ENCODE assay signal across 13 mouse cellular contexts in genomic region chr7:110715545-110715944, GRCm38 (mm10). TPM values are rescaled to one million over a fixed set of nuclear protein-coding genes. Genes with fewer than 3 reads are reported as not detected.
DNase-seq lines count a peak whose midpoint lies in the region; ATAC-seq and TF ChIP-seq lines count a peak whose summit lies in the region.
"Had no signal": no experiment of that assay in that cellular context is flagged by ENCODE, and none has a peak within 500 bp of the region (broad histone marks: within the 10 kb centered on the region; RNA-seq: fewer than 3 reads in every experiment).

No protein-coding gene starts in this region.

- no peak for TF ChIP-seq POLR2A in testis, adult 2 months (IDR thresholded peaks at IDR 0.05; ENCODE audit: control insufficient read depth, low read depth, low read length)

- H3K4me2 ChIP-seq in liver, embryonic 12.5 days, result no peak overlapping the region
- H3K4me2 ChIP-seq in hindbrain, embryonic 16.5 days (ENCODE audit: low read length), result no peak overlapping the region
- H3K4me2 ChIP-seq: forebrain, embryonic 12.5 days; kidney, embryonic 15.5 days; midbrain, embryonic 12.5 days had no signal

- H3K4me3 ChIP-seq in testis, adult 2 months (ENCODE audit: control insufficient read depth, low read depth, low read length), result no peak overlapping the region
- H3K4me3 ChIP-seq in liver, embryonic 12.5 days, result no peak overlapping the region
- H3K4me3 ChIP-seq in hindbrain, embryonic 16.5 days (ENCODE audit: low read length), result no peak overlapping the region
- H3K4me3 ChIP-seq: forebrain, embryonic 12.5 days; kidney, embryonic 15.5 days; midbrain, embryonic 12.5 days had no signal

- no peak overlapping the region for H3K9ac ChIP-seq in liver, embryonic 12.5 days
- no peak overlapping the region for H3K9ac ChIP-seq in hindbrain, embryonic 16.5 days (ENCODE audit: low read depth, low read length)
- H3K9ac ChIP-seq: forebrain, embryonic 12.5 days; kidney, embryonic 15.5 days; midbrain, embryonic 12.5 days had no signal

- ATAC-seq in liver, embryonic 12.5 days, result no peak
- ATAC-seq in hindbrain, embryonic 16.5 days, result no peak

- no peaks in the 10 kb centered on the region for H3K27me3 ChIP-seq in testis, adult 2 months (ENCODE audit: control insufficient read depth, insufficient read depth, low read length)
- 0 out of 2 replicates have a peak, but pooled peaks cover 11% of the 10 kb centered on the region for H3K27me3 ChIP-seq in liver, embryonic 12.5 days (replicated peaks)
- no peaks in the 10 kb centered on the region for H3K27me3 ChIP-seq in hindbrain, embryonic 16.5 days (replicated peaks; ENCODE audit: control insufficient read depth, insufficient read depth, low read length)
- H3K27me3 ChIP-seq: forebrain, embryonic 12.5 days; kidney, embryonic 15.5 days; midbrain, embryonic 12.5 days had no signal

- H3K4me1 ChIP-seq in testis, adult 2 months (ENCODE audit: control insufficient read depth, insufficient read depth, low read length), result no peaks in the 10 kb centered on the region; the same call in none of the 2 replicates
- no peaks in the 10 kb centered on the region for H3K4me1 ChIP-seq in liver, embryonic 12.5 days
- H3K4me1 ChIP-seq in hindbrain, embryonic 16.5 days (ENCODE audit: control insufficient read depth, insufficient read depth, low read depth, low read length), result no peaks in the 10 kb centered on the region
- H3K4me1 ChIP-seq: forebrain, embryonic 12.5 days; kidney, embryonic 15.5 days; midbrain, embryonic 12.5 days had no signal

- intact Hi-C loops in left cerebral cortex, postnatal 14 days (cut with DNase I), result no loop called here

- H3K36me3 ChIP-seq in testis, adult 2 months (ENCODE audit: control insufficient read depth, insufficient read depth, low read length), result no peaks in the 10 kb centered on the region
- H3K36me3 ChIP-seq in liver, embryonic 12.5 days, result no peaks in the 10 kb centered on the region
- H3K36me3 ChIP-seq in hindbrain, embryonic 16.5 days (ENCODE audit: control insufficient read depth, insufficient read depth, low read length), result no peaks in the 10 kb centered on the region
- H3K36me3 ChIP-seq: forebrain, embryonic 12.5 days; kidney, embryonic 15.5 days; midbrain, embryonic 12.5 days had no signal

- no peak for TF ChIP-seq CTCF in testis, adult 2 months (IDR thresholded peaks at IDR 0.05; ENCODE audit: control insufficient read depth, insufficient read depth, insufficient replicate concordance, low read depth, low read length)

- WGBS in liver, embryonic 12.5 days (ENCODE audit: insufficient replicate concordance), result 59% methylated on average over 6 of the region's 6 CpGs
- 78% methylated on average over 6 of the region's 6 CpGs for WGBS in hindbrain, embryonic 16.5 days

- H3K9me3 ChIP-seq in liver, embryonic 12.5 days (replicated peaks), result no peaks in the 10 kb centered on the region; the same call in 1 of the 2 replicates
- H3K9me3 ChIP-seq in hindbrain, embryonic 16.5 days (ENCODE audit: control insufficient read depth, low read length), result no peaks in the 10 kb centered on the region

- DNase-seq in gastrocnemius, postnatal 25 days, result peak; percentile 48
- no peak for DNase-seq in gastrocnemius, postnatal 10 days
- no peak for DNase-seq in testis, postnatal 10 days (ENCODE audit: low spot score)
- DNase-seq in left cerebral cortex, postnatal 14 days (ENCODE audit: low spot score in 2 of 2), result peak; percentile 42 to 81
- no peak for DNase-seq in cerebellum, postnatal 14 days
- DNase-seq: cerebellum, postnatal 25 days; heart, postnatal 4 days had no signal

- peak overlapping the region; percentile 36; the same call in 1 of the 2 replicates for H3K27ac ChIP-seq in testis, adult 2 months (ENCODE audit: control insufficient read depth, insufficient read depth, low read depth, low read length)
- no peak overlapping the region for H3K27ac ChIP-seq in liver, embryonic 12.5 days
- H3K27ac ChIP-seq in hindbrain, embryonic 16.5 days (ENCODE audit: low read depth, low read length), result no peak overlapping the region
- H3K27ac ChIP-seq: forebrain, embryonic 12.5 days; kidney, embryonic 15.5 days; midbrain, embryonic 12.5 days had no signal

RNA-seq across cellular contexts. Expression of gene Ampd3, which starts 52.5 kb away (rescaled TPM):
- total RNA-seq in gastrocnemius, postnatal 25 days (2021), result 1 to 10 TPM; 3.9 to 9.1 TPM
- 1 to 10 TPM; 4.8 to 7.2 TPM for total RNA-seq in gastrocnemius, postnatal 10 days (2021)
- 1.8 and 2.5 TPM in 2 replicates for polyA plus RNA-seq in testis, adult 2 months (2012; rRNA removed)
- 10 to 100 TPM; 23.6 to 28.2 TPM for total RNA-seq in left cerebral cortex, postnatal 14 days (2021)
- 33.7 and 34.2 TPM in 2 replicates for polyA plus RNA-seq in liver, embryonic 12.5 days (2016; fragmentation: Nextera tagmentation; extraction: Ambion mirVana)
- 14.3 and 14.9 TPM in 2 replicates for polyA plus RNA-seq in hindbrain, embryonic 16.5 days (2015; fragmentation: Nextera tagmentation; extraction: Ambion mirVana)

Comparison
In these comparisons a context has a peak if more than half of its experiments do, and no peak if none do; other contexts are left out.
1. DNase-seq: peak in gastrocnemius, postnatal 25 days (single experiment) and left cerebral cortex, postnatal 14 days (2 of 2); none in gastrocnemius, postnatal 10 days (single experiment), testis, postnatal 10 days (single experiment) and cerebellum, postnatal 14 days (0 of 2).